Mouse (Mus musculus): Measurements from ENCODE around the gene Gm17482. TPM values are rescaled to one million over a fixed set of nuclear protein-coding genes. Genes with fewer than 3 reads are reported as not detected.

The Gm17482 gene
- polyA plus RNA-seq (2012; ENCODE audit: insufficient read depth, insufficient read length, missing spikeins): not detected in 2 replicates

GRCm38 (mm10) chr6:115227043-115227442 is at the start of gene Gm17482:
TSS of gene Gm17482 (plus strand) at chr6:115227343.
- H3K27ac ChIP-seq (ENCODE audit: insufficient read depth, low read depth, low read length): no peak within 1 kb of the TSS
- H3K4me3 ChIP-seq (ENCODE audit: insufficient read depth, low read length): no peak within 1 kb of the TSS
- no peak for TF ChIP-seq CTCF (IDR thresholded peaks at IDR 0.05; ENCODE audit: low read depth, low read length)
- TF ChIP-seq POLR2A (IDR thresholded peaks at IDR 0.05; ENCODE audit: borderline replicate concordance, low read depth, low read length): no peak

GRCm38 (mm10) chr6:115178826-115179225 is 48.3 kb upstream of the Gm17482 start:
- Histone ChIP-seq H3K4me3 (ENCODE audit: insufficient read depth, low read length) (no peak overlapping the region), H3K4me1 (ENCODE audit: control insufficient read depth, insufficient read depth, low read length) (no peaks in the 10 kb centered on the region), H3K27ac (ENCODE audit: insufficient read depth, low read depth, low read length) (no peak overlapping the region)
- TF ChIP-seq POLR2A (IDR thresholded peaks at IDR 0.05; ENCODE audit: borderline replicate concordance, low read depth, low read length): no peak
- TF ChIP-seq CTCF (IDR thresholded peaks at IDR 0.05; ENCODE audit: low read depth, low read length): no peak

More at GRCm38 (mm10) chr6:115227043-115227442, at the start of gene Gm17482:
- no peaks in the 10 kb centered on the region for H3K4me1 ChIP-seq (ENCODE audit: control insufficient read depth, insufficient read depth, low read length)

- Histone ChIP-seq H3K4me1 (ENCODE audit: control insufficient read depth, insufficient read depth, low read length) (no peaks in the 10 kb centered on the region), H3K4me3 (ENCODE audit: insufficient read depth, low read length) (no peak overlapping the region), H3K27ac (ENCODE audit: insufficient read depth, low read depth, low read length) (no peak overlapping the region)
- TF ChIP-seq POLR2A (IDR thresholded peaks at IDR 0.05; ENCODE audit: borderline replicate concordance, low read depth, low read length) (no peak), CTCF (IDR thresholded peaks at IDR 0.05; ENCODE audit: low read depth, low read length) (no peak)
Observed at GRCm38 (mm10) chr6:115181094-115181493, 46.0 kb upstream of the Gm17482 start.

- Histone ChIP-seq H3K4me3 (ENCODE audit: insufficient read depth, low read length) (no peak overlapping the region), H3K27ac (ENCODE audit: insufficient read depth, low read depth, low read length) (no peak overlapping the region), H3K4me1 (ENCODE audit: control insufficient read depth, insufficient read depth, low read length) (peaks cover 3% of the 10 kb centered on the region)
- no peak for TF ChIP-seq POLR2A (IDR thresholded peaks at IDR 0.05; ENCODE audit: borderline replicate concordance, low read depth, low read length)
- no peak for TF ChIP-seq CTCF (IDR thresholded peaks at IDR 0.05; ENCODE audit: low read depth, low read length)
Observed at GRCm38 (mm10) chr6:115191111-115191510, 36.0 kb upstream of the Gm17482 start.

GRCm38 (mm10) chr6:115200753-115201152 is 26.4 kb upstream of the Gm17482 start:
- no peaks in the 10 kb centered on the region for H3K4me1 ChIP-seq (ENCODE audit: control insufficient read depth, insufficient read depth, low read length)
- TF ChIP-seq CTCF (IDR thresholded peaks at IDR 0.05; ENCODE audit: low read depth, low read length) (no peak), POLR2A (IDR thresholded peaks at IDR 0.05; ENCODE audit: borderline replicate concordance, low read depth, low read length) (no peak)
- H3K27ac ChIP-seq (ENCODE audit: insufficient read depth, low read depth, low read length): no peak overlapping the region
- H3K4me3 ChIP-seq (ENCODE audit: insufficient read depth, low read length): no peak overlapping the region

GRCm38 (mm10) chr6:115203029-115203428 is 24.1 kb upstream of the Gm17482 start:
- no peak overlapping the region for H3K27ac ChIP-seq (ENCODE audit: insufficient read depth, low read depth, low read length)
- no peak overlapping the region for H3K4me3 ChIP-seq (ENCODE audit: insufficient read depth, low read length)
- no peaks in the 10 kb centered on the region for H3K4me1 ChIP-seq (ENCODE audit: control insufficient read depth, insufficient read depth, low read length)
- TF ChIP-seq POLR2A (IDR thresholded peaks at IDR 0.05; ENCODE audit: borderline replicate concordance, low read depth, low read length) (no peak), CTCF (IDR thresholded peaks at IDR 0.05; ENCODE audit: low read depth, low read length) (no peak)

- Histone ChIP-seq H3K4me1 (ENCODE audit: control insufficient read depth, insufficient read depth, low read length) (peaks cover 3% of the 10 kb centered on the region; the same call in 1 of the 2 replicates), H3K4me3 (ENCODE audit: insufficient read depth, low read length) (no peak overlapping the region), H3K27ac (ENCODE audit: insufficient read depth, low read depth, low read length) (no peak overlapping the region)
- TF ChIP-seq CTCF (IDR thresholded peaks at IDR 0.05; ENCODE audit: low read depth, low read length) (no peak), POLR2A (IDR thresholded peaks at IDR 0.05; ENCODE audit: borderline replicate concordance, low read depth, low read length) (no peak)
Observed at GRCm38 (mm10) chr6:115210187-115210586, 17.0 kb upstream of the Gm17482 start.

- TF ChIP-seq CTCF (IDR thresholded peaks at IDR 0.05; ENCODE audit: low read depth, low read length): no peak
- TF ChIP-seq POLR2A (IDR thresholded peaks at IDR 0.05; ENCODE audit: borderline replicate concordance, low read depth, low read length): no peak
- H3K4me1 ChIP-seq (ENCODE audit: control insufficient read depth, insufficient read depth, low read length): peaks cover 3% of the 10 kb centered on the region; the same call in 1 of the 2 replicates
- H3K4me3 ChIP-seq (ENCODE audit: insufficient read depth, low read length): no peak overlapping the region
- H3K27ac ChIP-seq (ENCODE audit: insufficient read depth, low read depth, low read length): no peak overlapping the region
Observed at GRCm38 (mm10) chr6:115210820-115211219, 16.3 kb upstream of the Gm17482 start.

- H3K4me1 ChIP-seq (ENCODE audit: control insufficient read depth, insufficient read depth, low read length): peaks cover 3% of the 10 kb centered on the region; the same call in 1 of the 2 replicates
- H3K4me3 ChIP-seq (ENCODE audit: insufficient read depth, low read length): no peak overlapping the region
- no peak overlapping the region for H3K27ac ChIP-seq (ENCODE audit: insufficient read depth, low read depth, low read length)
- no peak for TF ChIP-seq POLR2A (IDR thresholded peaks at IDR 0.05; ENCODE audit: borderline replicate concordance, low read depth, low read length)
- no peak for TF ChIP-seq CTCF (IDR thresholded peaks at IDR 0.05; ENCODE audit: low read depth, low read length)
Observed at GRCm38 (mm10) chr6:115212132-115212903, 14.8 kb upstream of the Gm17482 start.

GRCm38 (mm10) chr6:115213129-115213528 is 14.0 kb upstream of the Gm17482 start:
- no peak overlapping the region for H3K4me3 ChIP-seq (ENCODE audit: insufficient read depth, low read length)
- TF ChIP-seq POLR2A (IDR thresholded peaks at IDR 0.05; ENCODE audit: borderline replicate concordance, low read depth, low read length) (no peak), CTCF (IDR thresholded peaks at IDR 0.05; ENCODE audit: low read depth, low read length) (no peak)

More at GRCm38 (mm10) chr6:115213129-115213528, 14.0 kb upstream of the Gm17482 start:
- H3K27ac ChIP-seq (ENCODE audit: insufficient read depth, low read depth, low read length): no peak overlapping the region
- H3K4me1 ChIP-seq (ENCODE audit: control insufficient read depth, insufficient read depth, low read length): peaks cover 3% of the 10 kb centered on the region; the same call in 1 of the 2 replicates
